Mouse (Mus musculus) inflammation-experienced regulatory T-cells, adult 6 months (primary cell): ENCODE measurements around the gene Uts2r. TPM values are rescaled to one million over a fixed set of nuclear protein-coding genes. Genes with fewer than 3 reads are reported as not detected.

Experiments used
- ATAC-seq: one replicate; pipeline ENCODE4 v1.8.0; 2017
- polyA plus RNA-seq, 3 experiments: library from polyadenylated mRNA; unstranded; fragments of 100-300 nt; shearing (Covaris generic); gene quantifications; one replicate each; pipeline ENCODE4 v1.2.1; 2017

Uts2r gene
- polyA plus RNA-seq, 3 experiments from 2014 or later = not detected

GRCm38 (mm10) chr11:121173203-121173602 is 13.1 kb downstream of the Uts2r start:
- ATAC-seq = no peak

DNA sequence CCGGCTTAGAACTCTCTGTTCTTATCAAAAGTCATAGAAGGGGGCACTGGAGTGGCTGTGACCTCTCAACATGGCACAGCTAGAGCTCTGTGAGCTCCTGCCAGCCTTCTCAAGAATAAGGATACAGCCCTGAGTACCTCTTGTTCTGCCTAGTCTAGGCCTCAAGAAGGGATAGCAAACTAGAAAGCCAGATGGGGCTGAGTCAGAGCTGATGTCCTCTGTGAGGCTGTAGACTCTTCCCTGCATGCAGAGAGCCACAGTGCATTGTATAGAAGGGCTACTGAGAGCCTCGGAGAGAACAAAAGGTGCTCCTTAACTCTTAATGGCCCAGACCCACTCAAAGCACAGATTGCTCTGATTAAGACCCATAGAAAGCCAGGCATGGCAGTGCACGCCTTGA is 14.2 kb downstream of the Uts2r start:
- ATAC-seq = no peak

GRCm38 (mm10) chr11:121176285-121177270 is 16.5 kb downstream of the Uts2r start:
- ATAC-seq = no peak

GRCm38 (mm10) chr11:121189681-121190080 is 29.6 kb downstream of the Uts2r start:
- ATAC-seq = no peak

- no peak for ATAC-seq
Observed at GRCm38 (mm10) chr11:121192742-121193141, 32.7 kb downstream of the Uts2r start.

DNA sequence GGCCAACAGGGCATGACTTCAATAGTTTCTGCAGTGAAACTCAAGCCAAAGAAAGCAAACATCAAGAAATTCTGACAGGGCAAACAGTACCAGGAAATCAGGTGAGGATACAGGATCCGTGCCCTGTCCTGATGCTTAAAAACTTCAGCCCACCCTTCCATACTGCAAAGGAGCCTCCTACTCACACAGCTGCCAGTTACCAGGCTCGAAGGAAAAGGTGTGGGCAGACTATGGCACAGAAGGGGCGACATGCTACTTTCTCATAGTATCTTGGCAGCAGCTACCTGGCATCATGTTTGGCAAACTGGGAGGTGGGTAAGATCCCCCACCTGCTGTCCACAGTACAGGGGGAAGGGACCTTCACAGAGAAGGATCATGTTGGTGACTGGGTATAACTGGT is 33.3 kb downstream of the Uts2r start:
- ATAC-seq = no peak

DNA sequence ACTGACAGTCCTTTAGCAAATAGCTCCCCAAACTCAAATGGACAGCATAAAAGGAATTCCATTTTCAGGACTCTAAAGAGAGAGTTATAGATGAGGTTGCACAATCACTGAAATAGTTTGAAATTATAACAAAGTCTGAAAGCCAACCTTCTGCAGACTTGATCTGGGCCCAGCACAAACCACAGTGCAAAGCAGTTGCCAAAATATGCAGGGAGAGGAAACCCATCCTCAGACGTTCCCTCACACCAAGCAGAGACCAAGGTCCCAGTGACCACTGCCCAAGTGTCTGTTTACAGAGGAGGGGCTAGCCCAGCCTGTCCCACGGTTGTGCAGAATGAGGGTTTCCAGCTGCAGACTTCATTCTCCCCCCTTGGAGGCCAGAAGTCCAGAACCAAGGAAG is 38.6 kb downstream of the Uts2r start:
- no peak for ATAC-seq

GRCm38 (mm10) chr11:121199851-121200250 is 39.8 kb downstream of the Uts2r start:
- no peak for ATAC-seq

DNA sequence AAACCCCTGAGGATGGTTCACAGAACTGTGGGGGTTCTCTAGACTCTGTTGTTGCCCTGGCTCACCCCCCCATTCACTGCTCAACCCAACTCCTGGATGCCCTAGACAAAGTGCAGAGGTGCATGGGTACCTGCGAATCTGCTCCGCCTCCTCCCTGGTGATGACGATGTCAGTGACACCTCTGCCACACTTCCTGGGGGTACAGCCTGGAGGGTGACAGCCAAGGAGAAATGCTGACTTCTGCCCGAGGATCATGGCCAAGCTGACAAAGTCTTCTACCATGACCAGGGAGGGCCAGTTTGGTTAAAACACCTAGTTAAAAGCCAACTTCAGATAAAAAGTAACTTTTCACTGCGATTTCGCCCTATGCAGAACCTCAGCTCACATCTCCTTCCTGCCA is 40.7 kb downstream of the Uts2r start:
- ATAC-seq = no peak

DNA sequence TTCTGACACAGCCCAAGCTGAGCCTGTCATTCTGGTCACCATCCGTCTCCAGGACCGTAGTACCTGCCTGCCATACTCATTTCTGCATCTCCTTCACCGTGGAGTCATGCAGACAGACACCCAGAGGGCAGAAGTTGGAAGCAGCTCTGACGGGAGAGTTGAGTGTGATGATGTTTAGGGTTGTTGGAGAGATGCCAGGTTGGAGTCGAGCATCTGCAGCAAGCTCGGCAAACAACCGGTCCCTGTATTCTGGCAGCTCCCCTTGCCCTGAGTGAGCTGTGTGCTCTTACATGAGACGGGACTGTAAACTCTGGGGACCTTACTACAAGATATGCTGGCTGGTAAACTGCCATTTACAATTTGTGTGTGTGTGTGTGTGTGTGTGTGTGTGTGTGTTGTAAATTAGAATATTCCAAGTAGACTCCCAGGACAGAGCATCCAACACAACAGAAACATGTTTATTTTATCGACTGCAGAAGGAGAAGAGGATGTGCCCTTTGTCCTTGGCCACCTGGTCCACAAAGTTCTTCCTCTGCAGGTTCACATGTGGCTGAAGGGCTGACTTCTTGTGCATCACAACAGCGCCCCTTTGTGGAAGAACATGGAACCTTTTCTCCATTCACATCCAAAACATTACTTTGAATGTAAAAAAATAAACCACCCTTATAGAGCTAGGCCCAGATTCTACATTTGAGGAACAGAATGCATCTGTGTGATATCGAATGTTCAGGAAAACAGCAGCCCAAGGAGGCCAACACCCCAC is 41.5 kb downstream of the Uts2r start:
- no peak for ATAC-seq

DNA sequence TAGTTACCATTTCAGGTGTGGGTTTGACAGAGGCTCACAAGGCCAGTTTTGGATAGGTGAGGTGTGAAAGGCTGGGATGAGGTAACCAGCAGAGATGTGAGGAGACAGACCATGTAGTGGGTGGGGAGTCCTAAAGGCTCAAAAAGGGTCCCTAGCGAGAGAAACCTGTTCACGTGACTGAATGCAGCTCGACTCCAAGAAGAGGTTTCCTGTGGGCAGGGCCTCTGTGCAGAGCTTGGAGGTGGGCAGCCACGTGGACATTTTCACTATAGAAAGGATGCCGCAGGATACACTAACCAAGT is 43.7 kb downstream of the Uts2r start:
- ATAC-seq = no peak

DNA sequence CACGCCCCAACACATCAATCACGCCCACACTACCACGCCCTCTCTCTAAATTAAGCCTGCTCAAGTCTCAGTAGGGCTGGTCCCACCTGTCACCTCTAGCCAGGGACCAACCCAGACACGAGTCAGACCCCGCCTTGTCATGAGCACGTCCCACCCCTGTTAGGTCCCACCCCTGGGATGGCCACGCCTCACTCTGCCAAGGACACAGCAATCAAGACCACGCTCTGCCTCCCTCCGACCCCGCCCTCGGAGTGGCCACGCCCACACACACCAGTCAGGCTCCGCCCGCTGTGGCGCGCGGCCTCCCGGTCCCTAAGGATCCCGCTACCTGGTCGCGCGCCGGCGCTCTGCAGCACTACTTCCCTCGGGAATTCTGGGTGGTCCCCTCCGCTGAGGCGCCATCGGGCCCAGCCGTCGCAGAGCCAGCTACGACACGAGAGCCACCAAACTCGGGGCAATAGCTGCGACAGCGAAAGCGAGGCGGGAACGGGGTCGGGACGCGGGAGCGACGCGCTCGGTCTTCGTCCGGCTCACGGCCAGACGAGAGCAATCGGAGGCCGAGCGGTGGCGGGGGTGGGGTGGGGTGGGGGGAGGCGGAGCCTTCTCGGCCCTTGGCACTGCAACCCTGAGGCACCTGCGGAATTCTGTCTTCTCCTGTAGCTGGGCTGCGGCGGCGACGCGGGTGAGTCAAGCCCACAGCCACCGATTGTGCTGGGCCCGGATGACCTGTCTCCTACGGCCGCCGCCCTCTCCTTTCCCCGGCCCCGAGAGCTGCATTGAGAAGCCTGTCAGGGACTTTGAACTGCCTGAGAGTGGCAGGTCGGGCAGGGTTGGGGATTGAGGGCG is 44.3 kb downstream of the Uts2r start, which contains the start of the genes Hexdc and Ogfod3:
TSS of gene Hexdc (plus strand) at position 273 of the 846 bp plus-strand sequence.
TSS of gene Ogfod3 (minus strand) at position 551 of the 846 bp plus-strand sequence.
- ATAC-seq = peak; percentile 91

Other genes with a start within 250 kb of the Uts2r start
- gene Ccdc57, start 227.4 kb upstream of the Uts2r start, polyA plus RNA-seq = under 1 TPM; 0.35 to 0.45 (median 0.42) TPM
- 1 to 10 TPM; 2.9 to 4.0 (median 3.4) TPM for gene Slc16a3, start 211.8 kb upstream of the Uts2r start, polyA plus RNA-seq
- 10 to 100 TPM; 56.0 to 64.3 (median 61.4) TPM for gene Csnk1d, start 168.9 kb upstream of the Uts2r start, polyA plus RNA-seq
- 100 to 1,000 TPM in 1 of 3 experiments, 10 to 100 TPM in 2; 51.7 to 149 (median 51.9) TPM for gene Cd7, start 120.9 kb upstream of the Uts2r start, polyA plus RNA-seq
- gene Sectm1b, start 96.7 kb upstream of the Uts2r start, polyA plus RNA-seq = not detected
- not detected for gene Sectm1a, start 79.1 kb upstream of the Uts2r start, polyA plus RNA-seq
- gene Tex19.2, start 41.6 kb upstream of the Uts2r start, polyA plus RNA-seq = not detected
- not detected for gene Tex19.1, start 14.1 kb upstream of the Uts2r start, polyA plus RNA-seq
- 1 to 10 TPM in 2 of 3 experiments, under 1 TPM in 1; 0.86 to 2.7 (median 1.5) TPM for gene Hexdc, start 44.2 kb downstream of the Uts2r start, polyA plus RNA-seq
- 1 to 10 TPM; 3.2 to 7.3 (median 5.3) TPM for gene Ogfod3, start 44.4 kb downstream of the Uts2r start, polyA plus RNA-seq
- 10 to 100 TPM; 78.0 to 95.8 (median 86.5) TPM for gene Cybc1, start 69.1 kb downstream of the Uts2r start, polyA plus RNA-seq
- 10 to 100 TPM; 19.6 to 28.6 (median 23.6) TPM for gene Narf, start 77.0 kb downstream of the Uts2r start, polyA plus RNA-seq
- 1 to 10 TPM; 6.3 to 8.5 (median 6.6) TPM for gene Foxk2, start 99.7 kb downstream of the Uts2r start, polyA plus RNA-seq
- 10 to 100 TPM; 25.9 to 27.2 (median 26.9) TPM for gene Wdr45b, start 194.2 kb downstream of the Uts2r start, polyA plus RNA-seq
- under 1 TPM in 1 of 3 experiments, not detected in 2; 0.42 TPM for gene Rab40b, start 228.0 kb downstream of the Uts2r start, polyA plus RNA-seq